Mouse (Mus musculus): ENCODE data around the gene Wnt10b. TPM values are rescaled to one million over a fixed set of nuclear protein-coding genes. Genes with fewer than 3 reads are reported as not detected.

The Wnt10b gene
- total RNA-seq, 4 experiments from 2014 or later = 0.48 to 1.1 (median 0.85) TPM

GRCm38 (mm10) chr15:98732006-98732531, 45.9 kb downstream of the Wnt10b start:
- DNase-seq (ENCODE audit: low spot score in 2 of 2) = no peak

- DNase-seq (ENCODE audit: low spot score in 2 of 2) = no peak
Measured at GRCm38 (mm10) chr15:98730790-98731189, 47.2 kb downstream of the Wnt10b start.

GRCm38 (mm10) chr15:98729791-98730545, 48.0 kb downstream of the Wnt10b start:
- DNase-seq (ENCODE audit: low spot score in 2 of 2) = no peak

- no peak for DNase-seq (ENCODE audit: low spot score in 2 of 2)
Measured at GRCm38 (mm10) chr15:98728366-98728765, 49.6 kb downstream of the Wnt10b start.

- peak in 1 of 2 experiments; percentile 27 for DNase-seq (ENCODE audit: low spot score in 2 of 2)
Measured at GRCm38 (mm10) chr15:98727443-98728321, 50.3 kb downstream of the Wnt10b start, which contains the start of gene Fkbp11. Gene Fkbp11, minus strand, starts transcription at chr15:98728198.

- DNase-seq (ENCODE audit: low spot score in 2 of 2) = no peak
Measured at GRCm38 (mm10) chr15:98726746-98727145, 51.2 kb downstream of the Wnt10b start.

GRCm38 (mm10) chr15:98726079-98726478, 51.9 kb downstream of the Wnt10b start:
- no peak for DNase-seq (ENCODE audit: low spot score in 2 of 2)

- DNase-seq (ENCODE audit: low spot score in 2 of 2) = no peak
Measured at GRCm38 (mm10) chr15:98724441-98724840, 53.5 kb downstream of the Wnt10b start.

- no peak for DNase-seq (ENCODE audit: low spot score in 2 of 2)
Measured at GRCm38 (mm10) chr15:98722854-98723253, 55.1 kb downstream of the Wnt10b start.

- DNase-seq (ENCODE audit: low spot score in 2 of 2) = no peak
Measured at GRCm38 (mm10) chr15:98722191-98722590, 55.8 kb downstream of the Wnt10b start.

Other genes with a start within 250 kb of the Wnt10b start
- gene Kansl2, start 243.9 kb downstream of the Wnt10b start, total RNA-seq (2022) = 10 to 100 TPM; 65.5 to 72.7 (median 69.8) TPM
- 10 to 100 TPM; 14.3 to 19.4 (median 15.7) TPM for gene Ccnt1, start 207.2 kb downstream of the Wnt10b start, total RNA-seq (2022)
- under 1 TPM in 1 of 4 experiments, not detected in 3; 0.63 TPM for gene 4930415O20Rik, start 207.1 kb downstream of the Wnt10b start, total RNA-seq (2022)
- gene Adcy6, start 168.1 kb downstream of the Wnt10b start, total RNA-seq (2022) = 10 to 100 TPM; 13.4 to 21.4 (median 19.1) TPM
- gene Cacnb3, start 147.3 kb downstream of the Wnt10b start, total RNA-seq (2022) = 1 to 10 TPM in 2 of 4 experiments, under 1 TPM in 2; 0.78 to 1.1 (median 1.0) TPM
- 10 to 100 TPM; 54.0 to 72.3 (median 63.4) TPM for gene Ddx23, start 115.3 kb downstream of the Wnt10b start, total RNA-seq (2022)
- gene Rnd1, start 100.7 kb downstream of the Wnt10b start, total RNA-seq (2022) = 1 to 10 TPM; 1.0 to 2.3 (median 1.1) TPM
- gene Ccdc65, start 69.9 kb downstream of the Wnt10b start, total RNA-seq (2022) = not detected
- gene Fkbp11, start 50.0 kb downstream of the Wnt10b start, total RNA-seq (2022) = under 1 TPM in 3 of 4 experiments, not detected in 1; 0.43 to 0.92 (median 0.72) TPM
- gene Arf3, start 14.9 kb downstream of the Wnt10b start, total RNA-seq (2022) = 1 to 10 TPM; 6.9 to 8.9 (median 8.1) TPM
- gene Wnt1, start 11.7 kb upstream of the Wnt10b start, total RNA-seq (2022) = not detected
- gene Ddn, start 31.3 kb upstream of the Wnt10b start, total RNA-seq (2022) = under 1 TPM; 0.12 to 0.67 (median 0.43) TPM
- gene Prkag1, start 53.4 kb upstream of the Wnt10b start, total RNA-seq (2022) = 10 to 100 TPM; 43.8 to 55.0 (median 46.9) TPM
- gene Kmt2d, start 93.1 kb upstream of the Wnt10b start, total RNA-seq (2022) = 10 to 100 TPM; 52.6 to 67.2 (median 59.1) TPM
- gene Rhebl1, start 116.4 kb upstream of the Wnt10b start, total RNA-seq (2022) = 1 to 10 TPM; 1.4 to 2.9 (median 2.0) TPM
- gene Dhh, start 120.4 kb upstream of the Wnt10b start, total RNA-seq (2022) = 1 to 10 TPM in 1 of 4 experiments, under 1 TPM in 3; 0.19 to 1.0 (median 0.49) TPM
- gene Lmbr1l, start 140.1 kb upstream of the Wnt10b start, total RNA-seq (2022) = 1 to 10 TPM; 3.7 to 5.0 (median 4.2) TPM
- gene Tuba1b, start 156.4 kb upstream of the Wnt10b start, total RNA-seq (2022) = 10 to 100 TPM; 12.6 to 24.6 (median 20.3) TPM
- gene Gm49450, start 175.4 kb upstream of the Wnt10b start, total RNA-seq (2022) = not detected
- 10 to 100 TPM; 12.6 to 24.0 (median 18.4) TPM for gene Tuba1a, start 175.6 kb upstream of the Wnt10b start, total RNA-seq (2022)